Mouse (Mus musculus) spleen, adult 2 months (tissue): ENCODE results near the gene Cryzl2.

Experiments
- CTCF ChIP-seq: fragments of 200-500 bp; IDR thresholded peaks from 2 replicates; pipeline ENCODE4 v1.5.1; 2011; ENCODE audit warnings: mild to moderate bottlenecking, inconsistent platforms; ENCODE audit not compliant: insufficient read depth, insufficient read length, insufficient replicate concordance; ENCODE audit errors: extremely low read depth
- POLR2A ChIP-seq: fragments of 200-500 bp; IDR thresholded peaks from 2 replicates; pipeline ENCODE4 v1.6.1; 2011; ENCODE audit warnings: low read depth, low read length, inconsistent platforms

GRCm38 (mm10) chr1:157417861-157418260, 40.5 kb upstream of the Cryzl2 start:
- TF ChIP-seq POLR2A (no peak), CTCF (no peak)
